Mouse (Mus musculus): ENCODE measurements around the gene Sox15.
"Not testable (repeated sequence)": the region's sequence is repeated elsewhere in the genome, so short reads cannot be mapped to it uniquely, and the experiment has no call there.

Gene Sox15

GRCm38 (mm10) chr11:69681314-69682208, 26.4 kb downstream of the Sox15 start, which contains the start of gene Senp3:
Senp3 (minus strand) TSS chr11:69682084.
- peak; percentile 94 for DNase-seq

DNA sequence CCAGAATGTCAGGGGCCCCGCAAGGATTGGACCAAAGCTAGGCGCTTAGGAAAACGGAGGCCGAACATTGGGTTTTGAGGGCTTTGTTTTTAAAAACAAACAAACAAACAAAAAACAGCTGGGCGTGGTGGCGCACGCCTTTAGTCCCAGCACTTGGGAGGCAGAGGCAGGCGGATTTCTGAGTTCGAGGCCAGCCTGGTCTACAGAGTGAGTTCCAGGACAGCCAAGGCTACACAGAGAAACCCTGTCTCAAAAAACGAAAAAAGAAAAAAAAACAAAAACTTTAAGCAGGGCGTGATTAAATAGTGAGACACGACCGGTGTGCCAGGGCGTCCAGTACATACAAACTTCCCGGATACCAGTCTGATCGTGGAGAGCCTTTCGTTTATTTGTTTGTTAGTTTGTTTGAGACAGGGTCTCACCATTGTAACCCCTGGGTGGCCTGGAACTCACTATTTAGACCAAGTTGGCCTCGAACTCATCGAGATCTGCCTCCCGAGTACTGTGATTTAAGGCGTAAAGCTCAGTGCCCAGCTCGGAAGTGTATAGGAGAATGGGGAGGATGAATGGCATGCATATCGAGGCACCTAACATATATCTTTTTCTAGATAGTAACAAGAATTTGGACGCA, 27.2 kb downstream of the Sox15 start:
- DNase-seq: no peak

DNA sequence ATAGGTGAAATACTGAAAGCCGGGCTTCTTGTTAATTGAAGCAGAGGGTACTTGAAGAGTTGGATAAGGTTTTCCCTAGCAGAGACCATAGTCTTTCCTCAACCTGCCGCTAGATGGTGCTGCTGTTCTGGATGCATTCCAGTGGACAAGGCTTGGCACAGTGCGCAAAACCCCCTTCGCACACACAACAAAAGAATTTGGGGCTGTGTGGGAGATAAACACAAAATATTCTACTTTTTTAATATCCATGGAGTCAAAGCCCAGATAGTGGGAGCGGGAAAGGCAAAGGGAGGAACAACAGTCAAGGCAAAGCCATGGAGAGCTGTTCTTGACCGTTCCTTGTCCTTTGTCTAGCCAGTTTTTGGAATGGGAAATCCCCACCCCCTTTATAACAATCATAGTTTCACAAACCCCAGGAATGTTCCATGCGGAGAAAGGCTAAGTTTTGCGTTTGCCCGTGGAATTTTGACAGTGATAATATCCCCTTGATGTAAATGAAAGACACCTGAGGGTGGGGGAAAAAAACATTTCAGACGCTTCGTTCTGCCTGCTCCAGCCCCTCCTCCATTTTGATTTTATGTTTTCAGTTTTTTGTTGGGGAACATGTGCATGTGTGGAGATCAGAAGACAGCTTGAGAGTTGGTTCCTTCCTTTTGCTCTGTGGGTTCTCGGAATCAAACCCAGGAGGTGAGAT, 27.9 kb downstream of the Sox15 start:
- DNase-seq: peak; percentile 91

DNA sequence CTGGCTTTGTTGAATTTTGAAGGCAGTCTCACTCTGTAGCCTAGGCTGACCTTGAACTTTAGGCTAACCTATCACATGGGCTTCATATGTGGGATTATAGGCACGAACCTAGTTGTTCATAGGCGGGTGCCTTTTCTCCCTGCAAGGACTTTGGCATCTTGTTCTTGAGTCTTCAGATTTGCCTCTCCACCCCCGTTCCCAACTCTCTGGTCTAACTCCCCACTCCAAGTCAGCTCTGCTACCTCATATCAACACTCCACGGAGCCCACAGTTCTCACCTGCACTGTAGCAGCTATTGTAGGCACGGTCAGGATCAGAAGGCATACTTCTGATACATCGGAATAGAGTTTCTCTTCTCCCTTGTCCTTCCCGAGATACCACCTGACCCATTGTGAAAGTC, 28.5 kb downstream of the Sox15 start:
- no peak for DNase-seq

- no peak for DNase-seq
These were observed 29.1 kb downstream of the Sox15 start for GRCm38 (mm10) chr11:69684128-69684745.

DNA sequence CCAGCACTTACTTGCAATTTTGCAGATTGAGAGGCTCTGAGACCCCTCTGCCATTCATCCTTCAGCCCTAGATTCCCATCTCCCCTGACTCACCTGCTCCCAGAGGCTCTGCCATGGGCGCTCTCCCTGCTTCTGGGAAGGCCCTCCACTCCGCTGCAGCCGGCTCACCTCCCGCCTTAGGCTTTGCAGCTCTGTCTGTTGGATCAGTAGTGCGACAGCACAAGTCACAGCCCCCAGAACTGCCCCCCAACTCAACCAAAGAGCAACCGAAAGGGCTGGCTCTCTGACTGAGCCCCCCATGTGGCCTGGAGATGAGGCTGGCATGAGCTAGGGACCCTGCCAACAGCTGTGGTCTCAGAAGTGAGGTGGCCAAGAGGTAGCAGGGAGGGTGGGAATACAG, 29.8 kb downstream of the Sox15 start:
- DNase-seq: no peak

- peak; percentile 94 for DNase-seq
These were observed 30.5 kb downstream of the Sox15 start, which contains the start of gene Tnfsf13 for GRCm38 (mm10) chr11:69685526-69686148. Tnfsf13 (minus strand) TSS chr11:69685784.

DNA sequence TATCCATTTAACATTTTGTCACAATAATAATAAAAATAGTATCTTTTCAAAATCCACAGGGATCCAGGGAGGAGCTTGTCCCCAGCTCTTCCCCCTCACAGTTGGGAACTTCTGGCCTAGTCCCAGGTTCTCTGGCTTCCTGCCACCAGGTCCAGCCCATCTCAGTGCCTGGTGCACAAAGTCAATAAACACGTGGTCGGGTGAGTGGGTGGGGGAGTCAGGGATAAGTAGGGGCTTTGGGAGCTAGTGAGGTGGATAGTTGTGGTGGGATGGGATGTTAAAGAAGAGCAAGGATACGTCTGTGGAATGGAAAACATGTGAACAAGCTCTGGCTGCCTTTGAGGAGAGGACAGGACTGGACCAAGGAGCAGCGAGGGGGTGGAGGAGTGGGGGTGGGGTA, 31.3 kb downstream of the Sox15 start:
- peak; percentile 83 for DNase-seq

DNA sequence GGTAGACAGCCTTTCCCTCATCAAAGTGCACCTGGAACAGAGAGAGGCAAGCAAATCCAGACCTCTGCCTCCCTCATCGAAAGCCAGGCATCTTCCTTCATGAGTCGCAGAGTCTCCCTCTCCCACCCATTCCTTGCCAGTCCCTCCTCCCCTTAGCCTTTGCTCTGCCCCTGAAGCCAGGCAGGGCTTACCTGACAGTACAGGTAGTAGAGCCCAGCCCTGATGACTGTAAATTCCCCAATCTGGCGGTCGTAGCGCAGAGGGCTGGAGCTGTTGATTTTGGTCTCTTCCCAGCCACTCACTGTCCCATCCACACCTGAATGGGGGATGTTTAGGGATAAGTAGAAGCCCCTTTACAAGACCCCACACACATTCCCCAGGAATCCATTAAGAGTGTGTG, 31.9 kb downstream of the Sox15 start:
- DNase-seq: no peak

- DNase-seq: no peak
These were observed 34.8 kb downstream of the Sox15 start for GRCm38 (mm10) chr11:69689891-69690290.

GRCm38 (mm10) chr11:69692196-69692811, 37.2 kb downstream of the Sox15 start:
- no peak for DNase-seq

DNA sequence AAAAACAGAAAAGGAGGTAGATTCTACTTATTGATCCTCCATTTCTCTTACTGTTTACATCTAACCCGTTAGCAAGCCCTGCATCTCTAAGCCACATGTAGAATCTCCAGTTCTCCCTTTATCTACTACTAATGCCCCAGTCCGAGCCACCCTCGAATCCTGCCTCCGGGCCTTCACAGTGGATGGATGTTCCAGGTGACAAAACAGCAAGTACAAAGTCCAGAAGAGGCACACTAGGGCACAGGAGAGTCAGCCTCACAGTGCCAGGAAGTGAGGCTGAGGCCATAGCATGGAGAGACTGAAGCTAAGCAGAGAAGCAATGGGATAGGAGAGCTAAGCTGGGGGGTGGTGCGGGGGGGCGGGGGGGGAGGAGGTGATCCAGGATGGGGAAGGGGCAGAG, 37.7 kb downstream of the Sox15 start:
- no peak for DNase-seq

- no peak for DNase-seq
These were observed 38.4 kb downstream of the Sox15 start for GRCm38 (mm10) chr11:69693421-69693965.

GRCm38 (mm10) chr11:69695046-69695360, 39.9 kb downstream of the Sox15 start:
- DNase-seq: no peak

DNA sequence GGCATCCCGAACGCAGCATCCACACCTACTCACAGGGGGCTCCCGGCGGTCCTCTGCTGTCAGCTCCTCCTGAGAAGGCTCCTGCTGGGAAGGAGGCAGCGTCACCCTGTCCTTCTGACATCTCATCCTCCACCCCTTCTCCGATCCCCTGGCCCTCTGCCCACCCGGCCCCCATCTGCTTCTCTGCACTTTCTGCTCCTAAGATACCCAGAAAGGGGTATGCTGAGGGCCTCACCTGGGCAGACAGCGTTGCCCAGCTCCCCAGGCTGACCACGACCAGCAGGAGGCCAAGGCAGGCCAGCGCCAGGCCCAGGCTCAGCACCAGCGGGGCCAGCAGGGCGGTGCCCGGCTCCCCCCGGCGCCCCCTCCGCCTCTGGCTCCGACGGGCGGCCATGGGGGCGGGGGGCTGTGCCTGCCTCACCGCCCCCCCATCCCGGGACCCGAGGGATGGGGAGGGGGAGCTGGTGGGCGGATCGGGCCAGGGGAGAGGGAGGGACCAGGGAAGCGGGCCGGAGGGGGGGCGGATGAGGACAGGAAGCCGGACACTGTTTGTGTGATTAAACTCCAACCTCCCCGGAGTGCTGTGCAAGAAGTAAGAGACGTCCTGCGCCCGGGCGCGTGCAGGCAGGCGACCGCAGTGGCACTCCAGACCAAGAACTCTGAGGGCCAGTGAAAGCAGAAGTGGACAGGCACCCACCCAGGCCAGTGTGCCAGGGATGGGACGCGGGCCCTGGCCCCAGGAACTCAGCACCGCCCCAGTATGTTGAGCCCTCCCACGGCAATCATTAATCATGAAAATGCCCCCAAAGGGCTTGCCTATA, 40.5 kb downstream of the Sox15 start, which contains the start of the genes Tnfsf12 and Tnfsfm13:
Tnfsf12 (minus strand) TSS at position 489 of the 821 bp plus-strand sequence.
Tnfsfm13 (minus strand) TSS at position 738 of the 821 bp plus-strand sequence.
- DNase-seq: peak; percentile 74

DNA sequence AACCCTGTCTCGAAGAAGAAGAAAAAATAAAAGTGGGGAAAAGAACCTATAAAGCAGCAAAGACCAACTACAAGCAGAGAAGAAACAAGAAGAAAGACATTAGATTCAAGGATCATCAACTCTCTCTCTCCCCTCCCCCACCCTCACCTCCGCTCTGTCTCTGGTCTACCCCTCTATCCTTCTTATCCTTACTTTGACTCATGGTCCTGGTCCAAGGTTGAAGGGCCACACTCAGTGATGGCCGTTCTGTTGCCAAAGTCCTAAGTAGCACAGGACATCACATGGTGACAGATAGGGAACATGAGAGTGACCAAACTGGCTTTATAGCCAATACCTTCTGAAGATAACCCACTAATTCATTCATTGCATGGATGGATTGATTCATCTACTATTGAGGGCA, 42.3 kb downstream of the Sox15 start:
- peak; percentile 23 for DNase-seq

DNA sequence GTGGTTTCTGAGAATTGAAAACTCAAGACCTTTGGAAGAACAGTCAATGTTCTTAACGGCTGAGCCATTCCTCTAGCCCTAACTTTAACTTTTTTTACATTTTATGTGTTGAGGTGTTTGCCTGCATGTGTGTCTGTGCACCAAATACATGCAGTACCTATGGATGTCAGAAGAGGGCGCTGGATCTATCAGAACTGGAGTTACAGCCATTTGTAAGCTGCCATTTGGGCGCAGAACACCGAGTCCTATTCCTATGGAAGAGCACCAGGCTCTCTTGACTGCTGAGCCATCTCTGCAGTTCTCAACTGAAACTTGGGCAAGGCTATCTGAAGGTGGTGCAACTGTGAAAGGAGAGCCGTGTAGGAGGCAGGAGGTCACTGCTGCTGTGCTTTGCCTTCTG, 43.5 kb downstream of the Sox15 start:
- peak; percentile 28 for DNase-seq

GRCm38 (mm10) chr11:69699595-69699994, 44.5 kb downstream of the Sox15 start:
- DNase-seq: peak; percentile 18

- DNase-seq: not testable (repeated sequence)
These were observed 47.8 kb downstream of the Sox15 start for GRCm38 (mm10) chr11:69702886-69703285.

GRCm38 (mm10) chr11:69703381-69703780, 48.3 kb downstream of the Sox15 start:
- not testable (repeated sequence) for DNase-seq

All from cerebellum, adult 9-10 months (tissue).